Mouse (Mus musculus) embryonic facial prominence, embryonic 13.5 days (tissue): Measurements from ENCODE around the gene Sh3pxd2a. TPM values are rescaled to one million over a fixed set of nuclear protein-coding genes. Genes with fewer than 3 reads are reported as not detected.

Source experiments
- ATAC-seq: fragments of 200-750 bp; cut with Nextera tagmentation; 2 replicates; pipeline ENCODE4 v1.8.0; 2017; ENCODE audit warnings: low read depth; ENCODE audit not compliant: insufficient number of reproducible peaks, insufficient read depth, low FRiP score, low TSS enrichment
- H3K27ac ChIP-seq: fragments of 300-500 bp; sonication (generic); 2 replicates; pipeline ENCODE4 v1.5.1; 2015; ENCODE audit warnings: moderate library complexity, mild to moderate bottlenecking, inconsistent platforms
- H3K27me3 ChIP-seq: fragments of 300-500 bp; sonication (generic); 2 replicates; pipeline ENCODE4 v1.6.1; 2015; ENCODE audit warnings: mild to moderate bottlenecking, inconsistent platforms
- H3K36me3 ChIP-seq: fragments of 300-500 bp; sonication (generic); 2 replicates; pipeline ENCODE4 v1.6.1; 2015; ENCODE audit warnings: mild to moderate bottlenecking, inconsistent platforms
- H3K4me1 ChIP-seq: fragments of 300-500 bp; sonication (generic); 2 replicates; pipeline ENCODE4 v1.6.1; 2015; ENCODE audit warnings: inconsistent platforms
- H3K4me2 ChIP-seq: fragments of 300-500 bp; sonication (generic); 2 replicates; pipeline ENCODE4 v1.6.1; 2015; ENCODE audit warnings: moderate library complexity, mild to moderate bottlenecking, inconsistent platforms
- H3K4me3 ChIP-seq: fragments of 300-500 bp; sonication (generic); 2 replicates; pipeline ENCODE4 v1.5.1; 2015; ENCODE audit warnings: mild to moderate bottlenecking, inconsistent platforms
- H3K9ac ChIP-seq: fragments of 300-500 bp; sonication (generic); 2 replicates; pipeline ENCODE4 v1.6.1; 2015; ENCODE audit warnings: mild to moderate bottlenecking, inconsistent platforms
- H3K9me3 ChIP-seq: fragments of 300-500 bp; sonication (generic); 2 replicates; pipeline ENCODE4 v1.6.1; 2016; ENCODE audit warnings: inconsistent platforms
- WGBS: fragments of 180-500 bp; shearing (Covaris S2); methylation state at CpG from one replicate; pipeline ENCODE4 v1.1.7; 2015; ENCODE audit warnings: mixed read lengths; 5-methylcytosine and 5-hydroxymethylcytosine counted together
- polyA plus RNA-seq: library from polyadenylated mRNA; unstranded; fragments of >200 nt; fragmentation: Nextera tagmentation; extraction: Ambion mirVana; gene quantifications from 2 replicates; pipeline ENCODE4 v1.2.1, GENCODE M21; 2015

The Sh3pxd2a gene
- polyA plus RNA-seq, 1 experiment from 2014 or later: 10.0 TPM

DNA sequence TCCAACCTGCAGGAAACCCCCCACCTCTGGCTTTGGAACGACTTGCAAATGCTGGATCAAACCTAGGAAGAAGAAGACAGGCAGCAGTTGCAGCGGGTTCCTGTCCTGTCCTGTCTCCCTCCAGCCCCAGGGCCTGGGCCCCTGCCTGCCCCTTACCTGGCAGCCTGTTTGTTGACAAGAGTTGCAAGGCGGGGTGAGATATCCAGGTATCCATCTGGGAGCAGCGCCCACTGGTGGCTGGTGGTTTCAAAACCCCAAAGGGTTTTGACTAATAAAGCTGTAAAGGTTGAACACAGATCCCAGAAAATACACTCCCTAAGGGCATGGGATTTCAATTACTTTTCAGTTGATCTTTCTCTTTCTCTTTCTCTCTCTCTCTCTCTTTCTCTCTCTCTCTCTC, 24.0 kb upstream of the Sh3pxd2a start:
- no peak overlapping the region for H3K27ac ChIP-seq
- no peak overlapping the region for H3K4me3 ChIP-seq
- no peak overlapping the region for H3K9ac ChIP-seq
- WGBS: 24% methylated on average over 4 of the region's 4 CpGs
- H3K4me1 ChIP-seq: peaks cover 12% of the 10 kb centered on the region
- H3K27me3 ChIP-seq: no peaks in the 10 kb centered on the region
- H3K9me3 ChIP-seq: 0 out of 2 replicates have a peak, but pooled peaks cover 3% of the 10 kb centered on the region
- no peak overlapping the region for H3K4me2 ChIP-seq
- H3K36me3 ChIP-seq: no peaks in the 10 kb centered on the region
- no peak for ATAC-seq

DNA sequence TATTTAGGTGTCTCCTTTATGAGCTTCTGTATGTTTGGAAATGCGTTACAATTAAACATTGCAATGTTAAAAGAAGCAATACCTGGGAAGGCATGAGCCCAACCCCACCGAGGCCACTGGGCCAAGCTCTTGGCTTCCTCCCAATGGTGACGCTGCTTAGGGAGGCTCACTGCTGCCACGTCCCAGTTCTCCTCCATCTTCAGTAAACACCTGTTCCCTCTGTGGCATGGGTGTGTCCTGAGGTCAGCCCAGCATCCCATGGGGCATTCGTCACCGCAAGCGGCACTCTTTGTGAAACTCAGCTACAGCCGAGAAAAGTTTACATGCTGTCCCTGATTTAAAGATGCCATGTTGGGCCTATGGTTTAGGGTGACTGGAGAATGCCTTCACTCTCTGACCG, 23.4 kb upstream of the Sh3pxd2a start:
- Histone ChIP-seq H3K4me1 (peaks cover 5% of the 10 kb centered on the region), H3K9ac (no peak overlapping the region), H3K9me3 (0 out of 2 replicates have a peak, but pooled peaks cover 3% of the 10 kb centered on the region), H3K27ac (no peak overlapping the region), H3K4me3 (no peak overlapping the region), H3K27me3 (no peaks in the 10 kb centered on the region), H3K4me2 (no peak overlapping the region), H3K36me3 (no peaks in the 10 kb centered on the region)
- no peak for ATAC-seq
- 80% methylated on average over 9 of the region's 9 CpGs for WGBS

GRCm38 (mm10) chr19:47485997-47486566, 21.9 kb upstream of the Sh3pxd2a start:
- no peaks in the 10 kb centered on the region for H3K36me3 ChIP-seq
- ATAC-seq: no peak
- no peak overlapping the region for H3K4me3 ChIP-seq
- peak overlapping the region; percentile 28; the same call in 1 of the 2 replicates for H3K27ac ChIP-seq
- H3K4me1 ChIP-seq: peaks cover 5% of the 10 kb centered on the region
- WGBS: 46% methylated on average over 9 of the region's 9 CpGs
- H3K4me2 ChIP-seq: peak overlapping the region; percentile 31
- no peaks in the 10 kb centered on the region for H3K27me3 ChIP-seq
- peaks cover 11% of the 10 kb centered on the region; the same call in 1 of the 2 replicates for H3K9me3 ChIP-seq
- H3K9ac ChIP-seq: peak overlapping the region; percentile 55; the same call in 1 of the 2 replicates

DNA sequence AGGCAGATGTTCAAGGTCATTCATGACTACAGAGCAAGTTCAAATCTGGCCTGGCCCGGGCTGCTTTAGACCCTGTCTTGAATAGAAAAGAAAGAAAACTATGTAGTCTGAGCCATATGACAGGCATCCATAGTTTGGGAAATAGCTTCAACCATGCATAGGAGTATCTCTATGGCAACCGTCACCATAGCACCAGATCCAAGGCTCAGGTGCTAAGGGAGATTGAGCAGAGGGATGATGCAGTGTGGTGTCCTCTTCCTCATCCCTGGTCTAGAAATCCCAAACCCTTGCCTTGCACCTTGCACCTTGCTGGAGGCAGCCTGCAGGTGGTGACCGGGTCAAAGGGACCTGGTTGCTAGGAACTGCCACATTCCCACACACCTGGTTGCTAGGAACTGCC, 19.9 kb upstream of the Sh3pxd2a start:
- no peak overlapping the region for H3K9ac ChIP-seq
- peaks cover 5% of the 10 kb centered on the region for H3K4me1 ChIP-seq
- ATAC-seq: no peak
- H3K27me3 ChIP-seq: no peaks in the 10 kb centered on the region
- no peak overlapping the region for H3K4me2 ChIP-seq
- H3K4me3 ChIP-seq: no peak overlapping the region
- peaks cover 9% of the 10 kb centered on the region; the same call in 1 of the 2 replicates for H3K9me3 ChIP-seq
- 86% methylated on average over 3 of the region's 3 CpGs for WGBS
- no peaks in the 10 kb centered on the region for H3K36me3 ChIP-seq
- no peak overlapping the region for H3K27ac ChIP-seq

DNA sequence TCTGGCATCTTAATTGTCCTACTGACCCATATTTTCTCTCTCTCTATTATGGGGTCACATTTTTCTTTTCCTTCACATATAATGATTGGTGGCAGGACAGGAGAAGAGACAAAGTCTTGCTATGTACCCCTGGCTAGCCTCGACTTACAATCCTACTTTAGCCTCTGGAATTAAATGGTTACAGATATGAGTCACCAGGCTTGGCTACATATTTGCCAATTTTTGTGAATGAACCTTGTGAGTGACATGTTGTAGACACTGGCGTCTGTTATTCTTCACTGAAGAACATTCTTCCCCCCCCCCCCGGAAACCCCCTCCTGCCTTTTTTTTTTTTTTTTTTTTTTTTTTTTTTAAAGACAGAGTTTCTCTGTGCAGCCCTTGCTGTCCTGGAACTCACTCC, 19.1 kb upstream of the Sh3pxd2a start:
- ATAC-seq: no peak
- H3K27ac ChIP-seq: no peak overlapping the region
- 54% methylated on average over 3 of the region's 3 CpGs for WGBS
- no peak overlapping the region for H3K4me2 ChIP-seq
- H3K27me3 ChIP-seq: no peaks in the 10 kb centered on the region
- no peaks in the 10 kb centered on the region for H3K36me3 ChIP-seq
- no peak overlapping the region for H3K4me3 ChIP-seq
- H3K9me3 ChIP-seq: peaks cover 9% of the 10 kb centered on the region; the same call in 1 of the 2 replicates
- peaks cover 5% of the 10 kb centered on the region for H3K4me1 ChIP-seq
- H3K9ac ChIP-seq: no peak overlapping the region

- H3K4me3 ChIP-seq: no peak overlapping the region
- no peak overlapping the region for H3K27ac ChIP-seq
- no peaks in the 10 kb centered on the region for H3K9me3 ChIP-seq
- H3K4me1 ChIP-seq: peaks cover 12% of the 10 kb centered on the region
- H3K36me3 ChIP-seq: no peaks in the 10 kb centered on the region
- ATAC-seq: no peak
- 63% methylated on average over 3 of the region's 3 CpGs for WGBS
- H3K27me3 ChIP-seq: no peaks in the 10 kb centered on the region
- H3K4me2 ChIP-seq: no peak overlapping the region
- H3K9ac ChIP-seq: no peak overlapping the region
These were observed 9.3 kb upstream of the Sh3pxd2a start for GRCm38 (mm10) chr19:47473453-47473852.

GRCm38 (mm10) chr19:47472881-47473400, 8.7 kb upstream of the Sh3pxd2a start:
- H3K4me1 ChIP-seq: peaks cover 12% of the 10 kb centered on the region
- no peak overlapping the region for H3K4me2 ChIP-seq
- no peaks in the 10 kb centered on the region for H3K27me3 ChIP-seq
- no peaks in the 10 kb centered on the region for H3K36me3 ChIP-seq
- no peak overlapping the region for H3K27ac ChIP-seq
- H3K4me3 ChIP-seq: no peak overlapping the region
- 78% methylated on average over 15 of the region's 15 CpGs for WGBS
- no peak overlapping the region for H3K9ac ChIP-seq
- no peaks in the 10 kb centered on the region for H3K9me3 ChIP-seq
- no peak for ATAC-seq

DNA sequence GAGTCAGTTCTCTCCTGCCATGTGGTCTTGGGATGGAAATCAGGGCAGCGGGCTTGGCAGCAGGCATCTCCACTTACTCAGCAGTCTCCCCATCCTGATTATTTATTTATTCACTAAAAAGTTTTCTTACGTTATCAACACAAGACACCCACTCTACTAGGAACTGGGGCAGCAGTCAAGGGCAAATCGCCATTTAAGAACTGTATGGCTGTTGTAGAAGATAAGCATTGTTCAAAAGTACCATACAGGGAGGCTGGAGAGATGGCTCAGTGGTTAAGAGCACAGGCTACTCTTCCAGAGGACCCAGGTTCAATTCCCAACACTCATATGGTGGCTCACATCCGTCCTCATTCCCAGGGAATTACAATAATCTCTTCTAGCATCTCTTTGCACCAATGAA, 7.6 kb upstream of the Sh3pxd2a start:
- H3K36me3 ChIP-seq: no peaks in the 10 kb centered on the region
- H3K27ac ChIP-seq: no peak overlapping the region
- H3K4me1 ChIP-seq: peaks cover 12% of the 10 kb centered on the region
- ATAC-seq: no peak
- H3K9me3 ChIP-seq: no peaks in the 10 kb centered on the region
- 81% methylated on average over 4 of the region's 4 CpGs for WGBS
- H3K4me2 ChIP-seq: no peak overlapping the region
- no peak overlapping the region for H3K4me3 ChIP-seq
- H3K9ac ChIP-seq: no peak overlapping the region
- no peaks in the 10 kb centered on the region for H3K27me3 ChIP-seq

- no peak for ATAC-seq
These were observed 4.5 kb upstream of the Sh3pxd2a start for GRCm38 (mm10) chr19:47468750-47469149.

GRCm38 (mm10) chr19:47466775-47467174, 2.6 kb upstream of the Sh3pxd2a start:
- Histone ChIP-seq H3K27ac (no peak overlapping the region), H3K36me3 (0 out of 2 replicates have a peak, but pooled peaks cover 3% of the 10 kb centered on the region), H3K4me1 (peaks cover 22% of the 10 kb centered on the region), H3K27me3 (no peaks in the 10 kb centered on the region), H3K9ac (no peak overlapping the region), H3K4me2 (no peak overlapping the region), H3K9me3 (no peaks in the 10 kb centered on the region), H3K4me3 (no peak overlapping the region)
- 65% methylated on average over 8 of the region's 8 CpGs for WGBS
- no peak for ATAC-seq

More at GRCm38 (mm10) chr19:47468750-47469149, 4.5 kb upstream of the Sh3pxd2a start:
- Histone ChIP-seq H3K27me3 (no peaks in the 10 kb centered on the region), H3K27ac (no peak overlapping the region), H3K36me3 (no peaks in the 10 kb centered on the region), H3K4me2 (no peak overlapping the region), H3K4me1 (peaks cover 14% of the 10 kb centered on the region), H3K4me3 (no peak overlapping the region), H3K9ac (no peak overlapping the region), H3K9me3 (no peaks in the 10 kb centered on the region)
- WGBS: 78% methylated on average over 3 of the region's 3 CpGs

- Histone ChIP-seq H3K9me3 (no peaks in the 10 kb centered on the region), H3K4me1 (peaks cover 34% of the 10 kb centered on the region), H3K4me2 (no peak overlapping the region), H3K36me3 (0 out of 2 replicates have a peak, but pooled peaks cover 6% of the 10 kb centered on the region), H3K27ac (no peak overlapping the region), H3K9ac (no peak overlapping the region), H3K4me3 (no peak overlapping the region), H3K27me3 (no peaks in the 10 kb centered on the region)
- no peak for ATAC-seq
- WGBS: 66% methylated on average over 9 of the region's 9 CpGs
These were observed 1.3 kb upstream of the Sh3pxd2a start for GRCm38 (mm10) chr19:47465467-47465866.

DNA sequence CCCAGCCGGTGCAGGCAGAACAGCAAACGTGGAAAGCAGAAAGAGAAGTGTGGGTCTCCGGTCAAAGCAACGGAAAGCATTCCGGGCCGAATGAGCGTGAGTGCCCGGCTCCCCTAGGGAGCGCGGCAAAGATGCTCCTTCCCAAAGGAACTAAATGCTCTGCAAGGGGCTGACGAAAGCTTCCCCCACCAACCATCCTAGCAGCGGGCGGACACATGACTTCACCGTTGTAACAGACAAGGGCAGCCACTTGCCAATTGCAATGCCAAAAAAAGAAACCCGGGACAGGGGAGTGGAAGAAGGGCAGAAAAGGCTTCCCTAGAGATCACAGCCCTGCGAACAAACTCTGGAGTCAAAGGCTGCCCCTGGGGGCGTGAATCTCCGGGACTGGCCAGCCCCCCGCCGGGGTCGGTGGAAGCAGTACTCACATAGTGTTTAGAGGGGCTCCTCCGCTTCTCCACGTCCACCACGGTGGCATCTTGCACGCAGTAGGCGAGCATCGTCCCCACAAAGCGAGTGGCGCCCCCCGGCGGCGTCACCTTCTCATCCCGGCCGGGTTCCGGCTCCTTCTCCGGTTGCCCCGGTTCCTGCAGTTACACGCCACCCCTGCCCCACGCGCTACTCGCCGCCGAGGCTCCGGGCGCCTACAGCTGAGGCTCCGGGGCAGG, 431 bp downstream of the Sh3pxd2a start:
- H3K36me3 ChIP-seq: 0 out of 2 replicates have a peak, but pooled peaks cover 6% of the 10 kb centered on the region
- peak overlapping the region; percentile 86 for H3K4me3 ChIP-seq
- H3K27ac ChIP-seq: peak overlapping the region; percentile 91
- no peaks in the 10 kb centered on the region for H3K27me3 ChIP-seq
- WGBS: 0% methylated on average over 46 of the region's 46 CpGs
- ATAC-seq: peak; percentile 48
- peak overlapping the region; percentile 92 for H3K9ac ChIP-seq
- H3K4me1 ChIP-seq: peaks cover 50% of the 10 kb centered on the region
- no peaks in the 10 kb centered on the region for H3K9me3 ChIP-seq
- peak overlapping the region; percentile 89 for H3K4me2 ChIP-seq
